Mouse (Mus musculus): ENCODE measurements around the gene Coro1b.

GRCm38 (mm10) chr19:4103792-4104191 is 44.6 kb upstream of the Coro1b start:
- no peak for TF ChIP-seq POLR2A (IDR thresholded peaks at IDR 0.05; ENCODE audit: extremely low read depth, insufficient read depth, low read length)
- no peak for TF ChIP-seq CTCF (IDR thresholded peaks at IDR 0.05; ENCODE audit: low read depth, low read length)
